In genomic region chr7:19208944-19209472, GRCm38 (mm10) we compare ENCODE assay signal across 1 mouse cellular context.
A peak's percentile ranks its signal among the peaks of the same experiment; 100 is the strongest.
TF ChIP-seq lines count a peak whose summit lies in the region.

No protein-coding gene starts in this region.

TF ChIP-seq in CH12.LX, 34 proteins besides CTCF, POLR2A, EP300 and RAD21:
- TF ChIP-seq ZC3H11A (IDR thresholded peaks at IDR 0.05; ENCODE audit: low read depth, low read length) (0 out of 2 replicates have a peak, but pooled peaks have one; percentile 6), SMC3 (IDR thresholded peaks at IDR 0.05; ENCODE audit: low read depth, low read length) (peak; percentile 72), JUN (IDR thresholded peaks at IDR 0.05; ENCODE audit: insufficient read depth, low read depth, low read length) (no peak), TCF12 (IDR thresholded peaks at IDR 0.05; ENCODE audit: low read depth, low read length) (no peak)
TF ChIP-seq in CH12.LX: peak in this region for 2.
